Mouse (Mus musculus) brain, embryonic 14.5 days (tissue): ENCODE results near the gene Egfl7.

Experiments used
- CTCF ChIP-seq: fragments of 200-500 bp; IDR thresholded peaks from 2 replicates; pipeline ENCODE4 v1.5.1; 2012; ENCODE audit warnings: inconsistent platforms, mild to moderate bottlenecking, moderate library complexity, borderline replicate concordance; ENCODE audit not compliant: insufficient read depth, insufficient read length; ENCODE audit errors: extremely low read depth
- POLR2A ChIP-seq: fragments of 200-500 bp; IDR thresholded peaks from 2 replicates; pipeline ENCODE4 v1.6.1; 2012; ENCODE audit warnings: mild to moderate bottlenecking, inconsistent platforms, borderline replicate concordance; ENCODE audit not compliant: poor library complexity, insufficient read depth, insufficient read length, severe bottlenecking; ENCODE audit errors: extremely low read depth

GRCm38 (mm10) chr2:26561351-26562016 is 18.3 kb upstream of the Egfl7 start:
- no peak for TF ChIP-seq POLR2A
- TF ChIP-seq CTCF: peak; percentile 83; the same call in 1 of the 2 replicates
